Mouse (Mus musculus) thymus, postnatal 14 days (tissue): Measurements from ENCODE around the gene Tctex1d4.

Source experiments
- DNase-seq: peaks from one replicate; pipeline ENCODE4 v3.0.0; 2021

Tctex1d4 gene

GRCm38 (mm10) chr4:117120445-117121414 lies 5.9 kb upstream of the Tctex1d4 start:
- DNase-seq: peak; percentile 92

DNA sequence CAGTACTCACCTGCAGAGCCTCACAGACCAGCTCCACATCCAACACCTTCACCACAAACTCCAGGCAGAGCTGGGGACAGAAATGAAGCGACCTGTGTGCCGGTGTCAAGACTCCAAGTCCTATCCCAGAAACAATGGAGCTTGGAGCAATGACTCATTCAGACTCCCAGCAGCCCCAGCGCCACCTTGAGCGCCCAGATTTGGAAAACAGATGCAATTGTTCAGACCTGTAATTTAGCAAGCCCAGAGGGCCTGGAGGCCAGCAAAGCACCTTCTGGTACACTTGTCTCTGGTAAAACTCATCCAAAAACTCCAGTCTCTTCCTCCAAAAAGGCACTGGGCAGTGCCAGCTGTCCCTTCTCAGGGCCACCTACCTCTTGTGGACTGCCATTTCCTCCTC lies 4.4 kb upstream of the Tctex1d4 start:
- no peak for DNase-seq

DNA sequence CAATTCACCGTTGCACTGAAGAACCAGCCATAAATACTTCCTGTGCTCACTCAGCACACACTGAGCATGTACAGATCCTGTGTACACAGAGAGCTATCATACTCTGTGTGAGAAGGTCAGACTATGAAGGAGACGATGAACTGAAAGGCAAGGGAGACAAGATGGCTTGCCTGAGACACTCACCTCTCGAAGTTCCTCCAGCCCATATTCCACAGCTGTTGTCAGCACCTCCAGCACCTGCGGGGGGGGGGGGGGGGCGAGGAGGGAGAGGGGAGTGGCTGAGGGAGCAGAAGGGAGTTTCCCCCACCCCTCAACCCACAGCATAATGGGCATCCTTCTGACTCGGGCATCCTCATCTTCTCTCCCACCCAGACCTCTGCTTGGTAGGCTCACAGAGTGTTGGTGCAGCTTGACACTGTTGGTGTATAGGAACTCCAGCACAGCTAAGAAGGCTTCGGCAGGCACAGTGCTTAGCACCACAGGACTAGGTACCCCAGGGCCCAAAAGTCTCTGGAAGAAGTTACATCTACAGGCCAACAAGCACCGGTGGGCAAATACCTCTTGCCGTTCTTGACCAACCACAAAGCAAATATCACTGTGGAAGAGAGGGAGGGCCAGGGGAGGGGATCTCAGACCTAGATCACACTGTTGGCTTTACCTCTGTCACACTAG lies 2.9 kb upstream of the Tctex1d4 start:
- no peak for DNase-seq

DNA sequence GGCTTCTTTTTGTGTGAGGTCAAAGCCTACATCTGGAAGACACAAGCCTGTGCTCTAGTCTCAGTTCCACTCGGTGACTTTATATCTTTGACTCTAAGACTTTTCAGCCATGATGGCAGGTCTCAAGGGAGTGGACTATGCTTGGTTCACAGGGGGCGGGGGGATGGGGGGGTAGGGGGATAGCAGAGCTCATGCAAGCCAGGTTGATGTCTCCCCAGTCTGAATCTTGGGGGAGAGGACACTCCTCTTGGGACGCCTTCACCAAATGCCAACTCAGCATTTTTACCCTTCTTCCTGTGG lies 2.4 kb upstream of the Tctex1d4 start:
- no peak for DNase-seq

- DNase-seq: peak; percentile 80
Measured at GRCm38 (mm10) chr4:117124518-117125347, 1.9 kb upstream of the Tctex1d4 start.

DNA sequence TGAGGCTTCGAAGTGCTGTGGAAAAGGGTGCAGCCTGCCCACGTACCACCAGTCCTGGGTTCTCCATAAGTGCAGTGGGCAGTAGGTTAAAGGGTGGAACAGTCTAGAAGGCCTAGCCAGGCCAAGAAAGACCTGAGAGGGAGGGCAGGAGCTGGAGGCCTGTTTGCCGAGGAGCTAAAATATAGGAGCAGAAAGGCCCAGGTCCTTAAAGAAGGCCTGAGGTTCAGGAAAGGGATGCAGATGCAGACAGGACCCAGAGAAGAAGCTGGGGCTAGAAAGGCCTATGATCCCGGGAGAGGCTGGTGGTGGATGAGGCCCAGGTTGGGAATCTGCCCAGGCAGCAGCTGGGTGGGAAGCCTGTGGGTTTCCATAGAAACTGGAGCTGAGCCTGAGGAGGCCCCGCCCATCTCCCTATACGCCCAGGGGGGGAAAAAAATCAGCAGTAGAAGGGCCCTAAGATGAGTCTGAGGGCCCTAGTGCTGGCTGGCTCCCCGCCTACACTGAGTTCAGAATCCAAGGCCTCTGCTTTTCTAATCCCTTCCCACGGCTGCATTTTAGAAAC lies 1.2 kb upstream of the Tctex1d4 start, which contains the start of gene Btbd19:
TSS of gene Btbd19 (minus strand) at position 378 of the 562 bp plus-strand sequence.
- DNase-seq: peak; percentile 34

- peak; percentile 78 for DNase-seq
Measured at GRCm38 (mm10) chr4:117125910-117126674, 502 bp upstream of the Tctex1d4 start.

DNA sequence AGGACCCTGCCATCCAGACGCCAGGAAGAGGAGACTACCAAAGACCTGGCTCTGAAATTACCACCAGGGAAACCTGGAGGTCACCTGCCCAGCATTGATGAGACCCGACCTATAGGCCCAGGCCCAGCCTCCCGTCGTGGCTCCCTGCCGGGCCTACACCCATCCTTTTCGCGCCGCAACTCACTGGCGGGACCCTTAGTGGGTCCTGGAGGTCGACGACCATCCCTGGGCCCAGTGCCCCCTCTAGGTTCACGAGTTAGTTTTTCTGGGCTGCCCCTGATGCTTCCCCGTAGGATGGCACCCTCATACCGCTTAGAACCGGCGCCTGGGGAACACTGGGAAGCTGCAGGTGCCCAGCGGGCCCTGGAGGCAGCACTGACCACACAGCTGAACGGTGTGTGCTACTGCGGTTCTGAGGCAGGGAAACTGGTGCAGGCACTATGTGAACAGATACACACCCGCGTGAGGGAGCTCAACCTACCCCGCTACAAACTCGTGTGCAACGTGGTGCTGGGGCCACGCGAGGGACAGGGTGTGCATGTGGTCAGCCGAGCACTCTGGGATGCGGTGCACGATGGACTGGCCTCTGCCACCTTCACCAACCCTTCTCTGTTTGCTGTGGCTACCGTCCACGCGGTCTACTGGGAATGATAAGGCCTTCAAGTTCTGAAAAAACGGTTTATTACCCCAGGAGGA lies 1.5 kb downstream of the Tctex1d4 start:
- no peak for DNase-seq

GRCm38 (mm10) chr4:117130790-117131189 lies 4.2 kb downstream of the Tctex1d4 start:
- DNase-seq: no peak

DNA sequence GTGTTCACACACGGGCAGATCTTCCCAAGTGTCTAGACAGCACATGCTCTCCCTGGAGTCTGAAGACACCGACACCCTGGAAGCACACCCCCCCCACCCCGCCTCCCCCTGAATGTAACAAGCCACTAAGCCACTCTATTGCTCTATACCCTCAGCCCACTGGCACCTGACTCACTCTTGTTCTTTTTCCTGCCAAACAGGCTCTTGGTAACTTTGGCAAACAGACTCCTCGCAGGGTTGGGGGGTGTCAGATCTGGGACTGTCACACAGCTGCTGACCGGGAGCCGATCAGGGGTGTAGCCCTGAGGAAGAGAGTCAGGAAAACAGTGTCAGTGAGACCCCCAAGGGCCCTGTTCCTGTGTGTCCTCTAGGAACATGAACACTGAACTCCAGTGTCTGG lies 4.6 kb downstream of the Tctex1d4 start:
- no peak for DNase-seq

DNA sequence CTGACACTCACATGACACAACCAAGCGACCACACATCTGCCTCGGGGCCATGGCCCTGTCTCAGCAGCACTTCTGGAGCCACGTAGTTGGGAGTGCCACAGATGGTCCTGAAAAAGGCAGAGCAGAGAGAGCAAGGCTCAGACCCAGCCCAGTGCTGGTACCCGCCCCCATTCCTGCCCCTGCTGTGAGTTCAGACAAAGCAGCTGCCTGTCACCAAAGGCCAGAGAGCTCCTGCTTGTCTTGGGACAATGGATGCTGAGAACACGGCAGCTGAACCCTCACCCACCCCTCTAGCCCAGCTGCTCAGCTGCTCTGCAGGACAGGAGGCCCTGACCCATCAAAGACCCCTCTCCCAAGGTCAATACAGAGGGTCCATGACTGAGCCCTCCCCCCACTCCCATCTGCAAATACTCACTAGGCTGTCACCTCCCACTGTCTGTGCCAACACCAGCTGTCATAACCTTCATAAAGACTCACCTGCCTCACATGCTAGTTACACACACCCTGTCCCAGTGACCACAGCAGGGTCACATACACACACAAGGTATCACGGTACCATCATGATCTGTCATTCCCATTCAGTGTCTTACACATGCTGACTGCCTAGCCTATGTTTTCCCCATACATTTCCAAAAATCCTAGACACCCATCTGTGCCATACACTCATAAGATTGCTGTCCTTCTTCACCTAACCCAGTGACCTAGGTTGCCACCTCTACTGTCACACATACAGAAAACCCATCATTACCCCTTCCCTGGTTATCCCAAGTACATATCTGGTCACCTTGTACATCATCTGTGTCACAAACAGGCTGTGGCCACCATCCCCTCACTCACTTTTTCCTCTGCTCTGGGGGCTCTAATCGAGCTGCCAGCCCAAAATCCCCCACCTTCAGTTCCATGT lies 5.5 kb downstream of the Tctex1d4 start:
- no peak for DNase-seq

DNA sequence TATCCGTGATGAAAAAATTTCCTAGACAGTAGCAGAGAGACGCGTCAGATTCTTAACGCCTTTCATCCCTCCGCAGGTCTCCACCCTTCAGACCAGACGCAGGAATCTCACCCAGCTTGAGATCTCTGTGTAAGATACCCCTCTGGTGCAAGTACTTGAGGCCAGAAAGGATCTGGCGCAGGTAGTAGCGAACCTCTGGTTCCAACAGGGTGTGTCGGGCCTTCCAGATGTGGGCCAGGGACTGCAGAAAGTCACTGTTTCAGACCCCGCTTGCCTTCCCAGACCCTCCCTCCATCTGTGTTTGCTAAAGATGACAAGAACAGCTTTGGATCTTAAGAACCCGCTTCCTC lies 6.2 kb downstream of the Tctex1d4 start:
- DNase-seq: no peak

GRCm38 (mm10) chr4:117133366-117133796 lies 6.8 kb downstream of the Tctex1d4 start:
- peak; percentile 28 for DNase-seq

GRCm38 (mm10) chr4:117133817-117134600 lies 7.4 kb downstream of the Tctex1d4 start, which contains the start of gene Plk3:
Plk3 (minus strand) TSS chr4:117133963.
- peak; percentile 98 for DNase-seq

DNA sequence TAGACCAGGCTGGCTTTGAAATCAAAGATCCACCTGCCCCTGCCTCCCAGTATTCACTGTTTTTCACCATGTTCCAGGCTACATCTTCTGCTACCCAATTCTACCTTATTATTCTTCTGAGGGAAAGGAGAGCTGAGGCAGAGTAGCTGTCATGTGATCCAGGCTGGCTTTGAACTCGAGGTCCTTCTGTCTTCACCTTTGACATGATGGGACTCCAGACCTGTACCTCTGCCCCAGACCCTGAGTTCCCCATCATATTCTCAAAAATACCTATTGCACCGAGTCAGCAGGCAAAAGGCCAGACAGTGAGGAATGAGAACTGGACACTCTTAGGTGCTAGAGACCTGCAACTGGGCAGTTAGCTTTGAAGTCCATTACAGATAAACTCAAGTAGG lies 8.0 kb downstream of the Tctex1d4 start:
- no peak for DNase-seq

DNA sequence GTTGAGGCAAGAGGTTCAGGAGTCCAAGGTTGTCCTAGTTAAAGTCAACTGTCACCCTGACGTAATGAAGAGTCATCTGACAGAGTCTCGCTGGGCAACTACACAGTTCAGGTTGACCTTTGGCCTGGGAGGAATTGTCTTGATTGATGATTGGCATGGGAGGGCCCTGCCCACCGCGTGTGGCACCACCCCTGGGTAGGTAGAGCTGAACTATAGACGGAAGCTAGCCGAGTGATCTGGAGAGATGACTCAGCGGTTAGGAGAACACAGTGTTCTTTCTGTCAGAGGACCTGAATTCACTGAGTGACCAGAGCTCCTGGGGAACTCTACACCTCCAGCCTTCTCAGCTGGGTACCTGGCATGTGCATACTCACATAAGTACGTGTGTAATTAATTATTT lies 9.4 kb downstream of the Tctex1d4 start:
- DNase-seq: no peak

DNA sequence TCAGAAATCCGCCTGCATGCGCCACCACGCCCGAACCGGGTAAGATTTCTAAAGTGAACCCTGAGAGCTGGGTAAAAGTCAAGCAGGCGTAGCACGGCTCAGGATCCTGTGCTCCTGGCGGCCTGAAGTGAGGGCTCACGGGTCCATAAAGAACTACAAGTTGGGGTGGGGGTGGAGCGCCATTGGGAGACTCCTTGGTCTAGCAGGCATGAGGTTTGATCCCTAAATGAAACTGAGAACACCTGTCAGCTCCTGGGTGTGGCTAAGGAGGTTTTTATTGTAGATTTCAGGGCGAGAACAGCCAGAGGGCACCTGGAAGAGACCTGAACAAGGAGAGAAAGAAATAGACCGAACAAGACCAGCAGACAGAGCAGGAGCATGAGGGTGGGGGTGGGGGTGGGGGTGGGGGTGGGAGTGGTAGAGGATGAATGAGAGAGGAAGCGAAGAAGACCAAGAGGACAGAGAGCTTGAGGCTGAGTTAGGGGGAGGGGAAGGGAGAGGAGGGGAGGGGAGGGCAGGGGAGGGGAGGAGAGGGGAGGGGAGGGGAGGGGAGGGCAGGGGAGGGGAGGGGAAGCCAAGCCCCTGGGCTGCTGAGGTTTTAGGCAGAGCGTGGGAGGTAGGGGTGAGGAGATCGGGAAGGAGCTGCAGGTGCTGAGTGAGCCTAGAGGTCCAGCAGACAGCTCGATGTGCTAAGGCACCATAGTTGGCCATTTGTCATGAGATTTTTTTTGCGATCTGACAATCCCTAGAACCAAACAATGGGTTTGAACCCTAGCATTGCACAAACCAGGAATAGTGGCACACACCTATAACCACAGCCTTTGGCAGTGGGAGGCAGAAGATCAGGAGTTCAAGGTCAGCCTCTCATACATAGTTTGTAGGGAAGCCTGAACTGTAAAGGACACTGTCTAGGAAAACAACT lies 12.0 kb downstream of the Tctex1d4 start:
- no peak for DNase-seq

DNA sequence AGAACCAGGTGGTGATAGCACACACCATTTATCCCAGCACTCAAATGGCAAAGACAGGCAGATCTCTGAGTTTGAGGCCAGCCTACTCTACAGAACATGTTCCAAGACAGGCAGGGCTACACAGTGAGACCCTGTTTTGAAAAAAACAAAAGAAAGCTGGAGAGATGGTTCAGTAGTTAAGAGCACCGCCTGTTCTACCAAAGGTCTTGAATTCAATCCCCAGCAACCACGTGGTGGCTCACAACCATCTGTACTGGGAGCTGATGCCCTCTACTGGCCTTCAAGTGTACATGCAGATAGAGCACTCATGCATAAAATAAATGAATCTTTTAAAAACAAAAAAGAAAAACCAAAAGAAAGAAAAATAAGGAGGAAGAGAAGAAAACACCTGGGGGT lies 12.6 kb downstream of the Tctex1d4 start:
- peak; percentile 62 for DNase-seq
